Mouse (Mus musculus) ovary, postnatal 10 days (tissue): Measurements from ENCODE around the gene Nfatc2.

Source experiments
- DNase-seq: peaks from one replicate; pipeline ENCODE4 v3.0.0; 2022; ENCODE audit warnings: low spot score

Nfatc2 gene

GRCm38 (mm10) chr2:168532061-168532833 is 69.2 kb downstream of the Nfatc2 start:
- DNase-seq: no peak

- no peak for DNase-seq
Measured at GRCm38 (mm10) chr2:168528551-168528950, 72.9 kb downstream of the Nfatc2 start.

- DNase-seq: no peak
Measured at GRCm38 (mm10) chr2:168527430-168527792, 74.0 kb downstream of the Nfatc2 start.

DNA sequence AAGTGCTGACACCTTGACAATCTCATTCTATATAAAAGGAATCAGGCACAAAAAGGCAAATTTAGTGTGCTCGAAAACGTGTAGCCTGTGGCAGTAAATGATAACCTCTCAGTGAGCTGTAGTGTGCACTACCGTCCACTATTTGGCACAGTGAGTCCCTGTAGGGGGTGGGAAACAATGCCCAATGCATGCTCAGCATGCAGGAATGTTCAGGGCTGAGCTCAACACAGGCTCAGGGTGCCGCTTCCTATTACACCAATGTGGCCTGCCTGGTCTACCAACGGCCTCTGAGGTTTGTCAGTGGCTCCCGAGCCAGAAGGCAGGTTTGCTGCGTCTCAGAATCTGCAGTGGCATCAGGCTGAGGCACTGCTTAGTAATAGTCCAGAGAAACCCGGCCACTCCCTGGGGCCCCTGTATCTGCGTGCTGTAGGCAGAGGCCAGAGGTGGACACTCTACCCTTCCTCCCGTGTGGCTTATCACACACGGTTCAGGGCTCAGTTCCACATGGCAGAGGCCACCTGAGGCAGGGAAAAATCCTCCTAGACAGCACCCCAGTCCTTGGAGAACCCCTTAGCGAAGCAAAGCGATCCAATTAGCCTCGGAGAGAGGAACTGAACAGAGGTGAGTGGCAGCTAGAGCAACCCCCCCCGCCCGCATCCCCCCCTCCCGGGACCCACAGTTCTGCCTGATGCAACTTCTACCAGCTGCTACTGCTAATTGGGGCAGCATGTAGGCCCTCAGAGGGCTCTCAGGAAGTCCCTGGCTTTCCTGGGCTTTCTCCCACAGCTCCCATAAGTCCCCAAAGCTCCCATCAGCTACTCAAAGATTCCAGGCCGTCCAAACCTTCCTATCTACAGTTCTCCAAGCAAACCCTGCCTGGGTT is 74.7 kb downstream of the Nfatc2 start:
- no peak for DNase-seq

GRCm38 (mm10) chr2:168525391-168526154 is 75.9 kb downstream of the Nfatc2 start:
- DNase-seq: no peak

GRCm38 (mm10) chr2:168524905-168525381 is 76.5 kb downstream of the Nfatc2 start:
- DNase-seq: peak; percentile 88

DNA sequence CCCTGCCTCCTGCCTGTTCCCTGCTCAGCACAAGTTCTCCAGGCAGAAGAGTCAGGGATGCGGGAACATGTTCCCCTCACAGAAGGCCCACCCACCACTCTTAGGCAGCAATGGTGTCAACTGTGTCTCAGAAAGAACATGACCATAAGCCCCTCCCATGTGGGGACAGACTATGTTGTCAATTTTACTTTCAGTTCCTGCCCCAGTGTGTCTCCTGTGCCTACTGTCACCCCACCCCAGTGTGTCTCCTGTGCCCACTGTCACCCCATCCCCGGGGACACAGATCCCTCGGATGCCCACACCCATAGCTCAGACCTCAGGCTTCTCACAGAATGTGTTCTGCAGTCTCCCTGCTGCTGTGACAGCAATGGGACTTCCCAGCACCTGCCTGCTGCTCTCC is 79.2 kb downstream of the Nfatc2 start:
- DNase-seq: no peak

GRCm38 (mm10) chr2:168520771-168521170 is 80.7 kb downstream of the Nfatc2 start:
- no peak for DNase-seq

GRCm38 (mm10) chr2:168519589-168519988 is 81.9 kb downstream of the Nfatc2 start:
- DNase-seq: no peak

- no peak for DNase-seq
Measured at GRCm38 (mm10) chr2:168518256-168518659, 83.2 kb downstream of the Nfatc2 start.

- DNase-seq: no peak
Measured at GRCm38 (mm10) chr2:168517774-168518173, 83.7 kb downstream of the Nfatc2 start.

GRCm38 (mm10) chr2:168516717-168517116 is 84.7 kb downstream of the Nfatc2 start:
- no peak for DNase-seq

DNA sequence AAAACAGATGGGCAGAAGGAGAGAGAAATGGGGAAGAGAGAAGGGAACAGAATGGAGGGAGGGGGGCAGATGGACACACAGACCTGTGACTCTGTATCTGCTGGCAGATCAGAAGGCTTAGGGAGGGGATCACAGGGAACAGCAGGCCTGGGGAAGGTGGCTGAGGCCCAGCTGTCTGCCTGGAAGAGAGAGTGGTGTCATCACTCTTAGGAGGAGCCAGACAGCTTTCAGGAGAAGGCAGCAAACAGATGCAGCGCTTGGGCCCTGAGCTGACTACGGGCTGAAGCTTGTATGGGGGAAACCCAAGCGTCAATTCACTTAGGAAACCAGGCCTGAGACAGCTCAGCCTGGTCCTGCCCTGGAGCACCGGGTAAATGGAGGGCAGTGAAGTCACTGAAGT is 86.0 kb downstream of the Nfatc2 start:
- no peak for DNase-seq

DNA sequence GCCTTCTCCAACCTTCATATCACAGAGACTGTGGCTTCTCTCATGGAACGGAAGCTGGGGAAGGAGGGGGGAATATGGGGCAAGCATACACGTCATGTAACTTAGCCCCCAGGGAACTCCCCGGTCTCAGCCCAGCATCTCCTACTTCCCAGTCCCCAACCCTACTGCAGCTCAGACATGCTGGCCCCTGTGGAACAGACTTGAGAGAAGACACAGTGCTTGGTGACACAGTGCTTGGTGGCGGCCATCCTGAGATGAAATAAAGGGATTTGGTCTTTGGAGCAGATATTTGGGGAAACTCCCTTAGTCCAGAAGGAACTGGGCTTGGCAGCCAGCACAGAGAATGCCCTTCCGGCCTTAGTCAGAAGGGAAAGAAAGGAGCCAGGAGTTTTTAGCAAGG is 87.3 kb downstream of the Nfatc2 start:
- DNase-seq: no peak

DNA sequence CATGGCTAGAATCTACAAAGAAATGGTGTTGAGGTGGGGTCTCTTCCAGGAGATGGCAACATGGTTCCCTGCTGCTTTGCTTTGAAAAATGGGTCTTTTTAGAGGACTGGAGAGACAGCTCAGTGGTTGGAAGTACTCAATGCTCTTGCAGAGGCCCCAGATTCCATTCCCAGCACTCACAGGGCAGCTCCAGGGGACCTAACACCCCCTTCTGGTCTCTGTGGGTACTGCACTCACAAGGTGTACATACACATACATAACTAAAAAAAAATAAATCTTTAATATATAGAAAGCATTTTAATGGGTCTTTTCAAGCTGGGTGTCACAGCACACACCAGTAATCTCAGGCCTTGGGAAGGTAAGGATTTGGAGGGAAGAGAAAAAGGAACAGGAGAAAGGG is 89.9 kb downstream of the Nfatc2 start:
- no peak for DNase-seq

DNA sequence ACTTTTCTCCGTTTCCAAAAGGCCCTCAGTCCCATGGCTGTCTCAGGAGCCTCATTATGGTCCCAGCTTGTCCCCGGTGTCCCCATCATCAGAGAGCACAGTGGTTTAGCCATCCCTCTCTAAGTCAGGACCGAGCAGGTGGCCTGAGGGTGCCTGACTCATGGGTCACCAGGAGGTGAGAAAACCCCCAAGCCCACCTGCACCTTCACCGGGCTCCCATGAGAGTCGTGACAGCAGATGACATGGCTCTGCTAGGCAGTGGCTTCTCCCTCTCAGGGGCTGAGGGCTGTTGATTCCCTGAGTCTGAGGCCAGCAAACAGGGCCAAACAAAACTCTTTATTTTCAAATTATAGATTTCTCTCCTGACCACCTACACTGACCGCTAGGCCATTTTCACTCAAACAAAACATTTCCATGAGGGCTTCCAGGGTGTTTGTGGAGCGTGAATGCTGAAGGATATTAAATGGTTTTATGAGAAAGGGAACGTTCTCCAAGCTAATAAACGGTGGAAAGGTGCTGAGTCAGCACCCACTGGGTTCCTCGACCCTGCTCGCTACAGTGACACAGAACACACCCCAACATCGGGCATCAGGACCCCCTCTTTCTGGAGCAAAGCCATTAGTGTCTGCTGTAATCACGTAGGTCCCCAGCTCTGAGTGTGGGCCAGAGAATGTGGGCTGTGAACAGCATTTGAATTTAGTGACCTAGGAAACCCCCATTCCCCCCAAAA is 92.8 kb downstream of the Nfatc2 start:
- no peak for DNase-seq

GRCm38 (mm10) chr2:168504431-168505182 is 96.8 kb downstream of the Nfatc2 start:
- DNase-seq: no peak

DNA sequence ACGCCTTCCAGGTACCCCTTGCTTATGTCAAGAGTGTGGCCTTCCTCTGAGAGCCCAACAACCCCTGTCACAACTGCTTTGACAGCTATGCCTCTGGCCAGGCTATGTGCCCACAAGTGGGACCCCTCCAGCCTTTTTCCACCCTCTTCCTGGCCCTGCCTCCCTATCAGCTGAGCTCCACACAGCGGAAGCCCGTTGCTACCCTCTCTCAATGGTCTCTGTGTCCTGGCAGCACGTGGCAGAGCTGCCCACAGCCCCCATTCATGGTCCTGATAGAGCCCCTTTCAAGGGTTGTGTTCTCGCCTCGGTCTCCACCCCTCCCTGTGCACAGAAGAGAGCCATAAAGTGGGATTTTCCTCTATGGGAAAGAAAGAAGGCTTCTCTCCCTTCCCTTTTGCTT is 97.7 kb downstream of the Nfatc2 start:
- no peak for DNase-seq

- DNase-seq: no peak
Measured at GRCm38 (mm10) chr2:168500750-168501149, 100.7 kb downstream of the Nfatc2 start.

DNA sequence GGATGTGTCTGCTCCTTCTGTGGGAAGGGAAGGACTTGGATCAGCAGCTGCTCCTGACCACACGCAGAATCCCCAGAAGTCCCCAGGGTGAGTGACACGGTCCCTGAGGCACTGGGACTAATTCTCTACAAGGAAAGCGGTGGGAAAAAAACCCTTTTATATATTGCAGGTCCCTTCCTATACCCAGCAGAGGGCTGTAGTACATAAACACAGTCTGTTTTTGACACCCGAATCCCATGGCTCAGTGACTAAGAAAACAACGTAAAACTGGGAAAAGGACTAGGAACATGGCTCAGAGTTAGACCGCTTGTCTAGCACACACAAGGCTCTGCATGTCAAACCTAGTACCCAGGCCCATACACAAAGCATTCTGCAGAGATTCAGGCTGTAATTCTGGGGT is 101.2 kb downstream of the Nfatc2 start:
- no peak for DNase-seq

- no peak for DNase-seq
Measured at GRCm38 (mm10) chr2:168491791-168492190, 109.7 kb downstream of the Nfatc2 start.
